Mouse (Mus musculus): Measurements from ENCODE around the gene Ndufs7.
"Not testable (repeated sequence)": the region's sequence is repeated elsewhere in the genome, so short reads cannot be mapped to it uniquely, and the experiment has no call there.

Ndufs7 gene

GRCm38 (mm10) chr10:80248971-80249640 lies at the start of gene Ndufs7:
TSS of gene Ndufs7 (plus strand) at chr10:80249121.
- peak; percentile 93 to 94 for DNase-seq

GRCm38 (mm10) chr10:80199440-80200008 lies 49.4 kb upstream of the Ndufs7 start:
- DNase-seq, result peak; percentile 91 to 92

- no peak for DNase-seq
Measured at GRCm38 (mm10) chr10:80200485-80200884, 48.4 kb upstream of the Ndufs7 start.

GRCm38 (mm10) chr10:80204055-80204454 lies 44.9 kb upstream of the Ndufs7 start:
- DNase-seq, result no peak

- no peak for DNase-seq
Measured at GRCm38 (mm10) chr10:80207201-80207600, 41.7 kb upstream of the Ndufs7 start.

- no peak for DNase-seq
Measured at GRCm38 (mm10) chr10:80207676-80208075, 41.2 kb upstream of the Ndufs7 start.

- DNase-seq, result no peak
Measured at GRCm38 (mm10) chr10:80208248-80208647, 40.7 kb upstream of the Ndufs7 start.

- DNase-seq, result peak in 1 of 2 experiments; percentile 28
Measured at GRCm38 (mm10) chr10:80208841-80209371, 40.0 kb upstream of the Ndufs7 start.

- DNase-seq, result not testable (repeated sequence)
Measured at GRCm38 (mm10) chr10:80211547-80212103, 37.3 kb upstream of the Ndufs7 start.

GRCm38 (mm10) chr10:80215048-80215772 lies 33.7 kb upstream of the Ndufs7 start:
- no peak for DNase-seq

GRCm38 (mm10) chr10:80220676-80221075 lies 28.2 kb upstream of the Ndufs7 start:
- DNase-seq, result no peak

GRCm38 (mm10) chr10:80223137-80223536 lies 25.8 kb upstream of the Ndufs7 start:
- not testable (repeated sequence) for DNase-seq

- no peak for DNase-seq
Measured at GRCm38 (mm10) chr10:80226071-80226415, 22.9 kb upstream of the Ndufs7 start.

- DNase-seq, result peak; percentile 100
Measured at GRCm38 (mm10) chr10:80226416-80227165, 22.3 kb upstream of the Ndufs7 start, which contains the start of gene Mum1. TSS of gene Mum1 (plus strand) at chr10:80226434.

- peak in 1 of 2 experiments; percentile 25 for DNase-seq
Measured at GRCm38 (mm10) chr10:80227166-80227539, 21.8 kb upstream of the Ndufs7 start.

GRCm38 (mm10) chr10:80227877-80228775 lies 20.8 kb upstream of the Ndufs7 start:
- DNase-seq, result peak; percentile 66 to 76

GRCm38 (mm10) chr10:80236145-80236825 lies 12.6 kb upstream of the Ndufs7 start:
- DNase-seq, result no peak

GRCm38 (mm10) chr10:80237020-80237419 lies 11.9 kb upstream of the Ndufs7 start:
- peak in 1 of 2 experiments; percentile 35 for DNase-seq

GRCm38 (mm10) chr10:80238306-80238705 lies 10.6 kb upstream of the Ndufs7 start:
- peak; percentile 43 to 48 for DNase-seq

- DNase-seq, result peak; percentile 55 to 67
Measured at GRCm38 (mm10) chr10:80239791-80240190, 9.1 kb upstream of the Ndufs7 start.

GRCm38 (mm10) chr10:80242088-80242487 lies 6.8 kb upstream of the Ndufs7 start:
- peak in 1 of 2 experiments; percentile 33 for DNase-seq
